Mouse (Mus musculus) kidney, adult 2 months (tissue): ENCODE measurements around the gene St3gal6.

Experiments
- CTCF ChIP-seq: fragments of 200-500 bp; conservative IDR thresholded peaks from 2 replicates; pipeline ENCODE4 v1.5.1; 2011; ENCODE audit warnings: low read depth, mild to moderate bottlenecking, control low read depth, low read length, moderate library complexity, mixed read lengths; ENCODE audit not compliant: insufficient read depth, insufficient read length
- POLR2A ChIP-seq: fragments of 200-500 bp; IDR thresholded peaks from one replicate; pipeline ENCODE4 v1.6.1; 2011; ENCODE audit warnings: low read depth, low read length, control low read depth

GRCm38 (mm10) chr16:58462519-58462918, 61.5 kb downstream of the St3gal6 start:
- no peak for TF ChIP-seq CTCF
- no peak for TF ChIP-seq POLR2A
